In genomic region chr3:84335421-84336073, GRCm38 (mm10) we compare ENCODE assay signal across 13 mouse cellular contexts. TPM values are rescaled to one million over a fixed set of nuclear protein-coding genes. Genes with fewer than 3 reads are reported as not detected.
A peak's percentile ranks its signal among the peaks of the same experiment; 100 is the strongest.
DNase-seq lines count a peak whose midpoint lies in the region; ATAC-seq lines count a peak whose summit lies in the region.
"Had no signal": no experiment of that assay in that cellular context is flagged by ENCODE, and none has a peak within 500 bp of the region (broad histone marks: within the 10 kb centered on the region; RNA-seq: fewer than 3 reads in every experiment).

No protein-coding gene starts in this region.

- no peaks in the 10 kb centered on the region for H3K36me3 ChIP-seq in heart, embryonic 14.5 days (ENCODE audit: control insufficient read depth, insufficient read depth, low read length)
- H3K36me3 ChIP-seq in neural tube, embryonic 12.5 days, result no peaks in the 10 kb centered on the region
- no peaks in the 10 kb centered on the region for H3K36me3 ChIP-seq in hindbrain, embryonic 15.5 days
- no peaks in the 10 kb centered on the region for H3K36me3 ChIP-seq in neural tube, embryonic 13.5 days

- no peak overlapping the region for H3K27ac ChIP-seq in heart, embryonic 14.5 days (replicated peaks in 1 of 2; ENCODE audit: control insufficient read depth in 1 of 2, insufficient read depth in 1 of 2, low read depth in 2 of 2, low read length in 2 of 2)
- no peak overlapping the region for H3K27ac ChIP-seq in neural tube, embryonic 12.5 days
- no peak overlapping the region for H3K27ac ChIP-seq in hindbrain, embryonic 15.5 days (replicated peaks)
- H3K27ac ChIP-seq in neural tube, embryonic 13.5 days (replicated peaks), result no peak overlapping the region
- H3K27ac ChIP-seq: layer of hippocampus, adult 2 months had no signal

- H3K4me2 ChIP-seq in heart, embryonic 14.5 days (ENCODE audit: low read length), result peak overlapping the region; percentile 54; the same call in 1 of the 2 replicates
- peak overlapping the region; percentile 52 for H3K4me2 ChIP-seq in neural tube, embryonic 12.5 days (replicated peaks)
- peak overlapping the region; percentile 52 for H3K4me2 ChIP-seq in hindbrain, embryonic 15.5 days
- peak overlapping the region; percentile 41 for H3K4me2 ChIP-seq in neural tube, embryonic 13.5 days

- intact Hi-C loops in heart, postnatal 25 days (cut with DNase I), result no loop called here
- intact Hi-C loops in left cerebral cortex, postnatal 25 days (cut with DNase I), result no loop called here

- no peak for DNase-seq in heart, postnatal 25 days (ENCODE audit: low spot score)
- DNase-seq in neural tube, embryonic 10.5 days (ENCODE audit: extremely low spot score, low spot score), result no peak
- DNase-seq in left cerebral cortex, postnatal 25 days (ENCODE audit: low spot score in 2 of 2), result no peak
- no peak for DNase-seq in frontal cortex, postnatal 25 days (ENCODE audit: low spot score in 2 of 2)
- DNase-seq: adrenal gland, postnatal 25 days; cerebellum, adult 18-20 months; liver had no signal

- no peak overlapping the region for H3K4me3 ChIP-seq in heart, embryonic 14.5 days (ENCODE audit: control insufficient read depth in 1 of 2, insufficient read depth in 1 of 2, low read depth in 1 of 2, low read length in 2 of 2)
- H3K4me3 ChIP-seq in neural tube, embryonic 12.5 days, result no peak overlapping the region
- H3K4me3 ChIP-seq in hindbrain, embryonic 15.5 days, result no peak overlapping the region
- no peak overlapping the region for H3K4me3 ChIP-seq in neural tube, embryonic 13.5 days

- peaks cover 6 to 8% of the 10 kb centered on the region in 2 experiments; a peak in 3 of 4 replicates for H3K4me1 ChIP-seq in heart, embryonic 14.5 days (ENCODE audit: control insufficient read depth in 2 of 2, insufficient read depth in 2 of 2, low read length in 2 of 2)
- peaks cover 18% of the 10 kb centered on the region for H3K4me1 ChIP-seq in neural tube, embryonic 12.5 days
- H3K4me1 ChIP-seq in hindbrain, embryonic 15.5 days (replicated peaks), result peaks cover 8% of the 10 kb centered on the region
- H3K4me1 ChIP-seq in neural tube, embryonic 13.5 days (replicated peaks), result peaks cover 29% of the 10 kb centered on the region

- H3K9me3 ChIP-seq in heart, embryonic 14.5 days (ENCODE audit: control insufficient read depth, low read length), result no peaks in the 10 kb centered on the region
- H3K9me3 ChIP-seq in neural tube, embryonic 12.5 days, result no peaks in the 10 kb centered on the region
- no peaks in the 10 kb centered on the region for H3K9me3 ChIP-seq in hindbrain, embryonic 15.5 days
- H3K9me3 ChIP-seq in neural tube, embryonic 13.5 days, result no peaks in the 10 kb centered on the region

- H3K9ac ChIP-seq in heart, embryonic 14.5 days (ENCODE audit: low read length), result no peak overlapping the region
- H3K9ac ChIP-seq in neural tube, embryonic 12.5 days, result no peak overlapping the region
- H3K9ac ChIP-seq in hindbrain, embryonic 15.5 days, result no peak overlapping the region
- no peak overlapping the region for H3K9ac ChIP-seq in neural tube, embryonic 13.5 days

- WGBS in heart, embryonic 14.5 days, result 45% methylated on average over 8 of the region's 8 CpGs
- 38% methylated on average over 8 of the region's 8 CpGs for WGBS in neural tube, embryonic 12.5 days
- 37% methylated on average over 8 of the region's 8 CpGs for WGBS in hindbrain, embryonic 15.5 days
- WGBS in neural tube, embryonic 13.5 days, result 38% methylated on average over 8 of the region's 8 CpGs

- no peak for ATAC-seq in heart, embryonic 14.5 days (ENCODE audit: insufficient number of reproducible peaks, insufficient read depth, low FRiP score, low read depth)
- no peak for ATAC-seq in neural tube, embryonic 12.5 days (ENCODE audit: low FRiP score, low read depth)
- ATAC-seq in hindbrain, embryonic 15.5 days (ENCODE audit: low FRiP score, low read depth), result no peak
- no peak for ATAC-seq in neural tube, embryonic 13.5 days (ENCODE audit: low read depth)
- ATAC-seq: Patski had no signal

- no peaks in the 10 kb centered on the region; the same call in 1 of the 2 replicates for H3K27me3 ChIP-seq in heart, embryonic 14.5 days (ENCODE audit: control insufficient read depth, insufficient read depth, low read length)
- H3K27me3 ChIP-seq in neural tube, embryonic 12.5 days (replicated peaks), result no peaks in the 10 kb centered on the region; the same call in 1 of the 2 replicates
- H3K27me3 ChIP-seq in hindbrain, embryonic 15.5 days, result 0 out of 2 replicates have a peak, but pooled peaks cover 5% of the 10 kb centered on the region
- H3K27me3 ChIP-seq in neural tube, embryonic 13.5 days, result no peaks in the 10 kb centered on the region; the same call in 1 of the 2 replicates
- H3K27me3 ChIP-seq: Patski had no signal

RNA-seq across cellular contexts. Expression of gene Trim2, which starts 28.9 kb away (rescaled TPM):
- polyA plus RNA-seq in heart, embryonic 14.5 days (2014; fragmentation: Nextera tagmentation; extraction: Ambion mirVana), result 8.5 and 9.3 TPM in 2 replicates
- total RNA-seq in heart, postnatal 25 days (2021), result 1 to 10 TPM; 6.4 to 7.5 TPM
- 132 and 151 TPM in 2 replicates for polyA plus RNA-seq in neural tube, embryonic 12.5 days (2016; fragmentation: Nextera tagmentation; extraction: Ambion mirVana)
- 139 and 145 TPM in 2 replicates for polyA plus RNA-seq in hindbrain, embryonic 15.5 days (2015; fragmentation: Nextera tagmentation; extraction: Ambion mirVana)
- polyA plus RNA-seq in neural tube, embryonic 13.5 days (2015; fragmentation: Nextera tagmentation; extraction: Ambion mirVana), result 126 and 142 TPM in 2 replicates
- 100 to 1,000 TPM; 239 to 257 TPM for total RNA-seq in left cerebral cortex, postnatal 25 days (2021)

Comparison
In these comparisons a context has a peak if more than half of its experiments do, and no peak if none do; other contexts are left out.
1. RNA of gene Trim2, which starts 28.9 kb away (polyA plus RNA-seq): 132 to 151 TPM in neural tube, embryonic 12.5 days, 139 to 145 TPM in hindbrain, embryonic 15.5 days and 126 to 142 TPM in neural tube, embryonic 13.5 days; 8.5 to 9.3 TPM in heart, embryonic 14.5 days; every median in the first group is over 10 times any median in the second.
2. Peak in every context shown above with its lines, with median percentiles within 50 percentile points of each other: H3K4me2 ChIP-seq.